Mouse (Mus musculus) embryo, embryonic 10 days (tissue): ENCODE results near the gene Trpm2.

Source experiments
- DNase-seq: peaks from one replicate; pipeline ENCODE4 v3.0.0-alpha.2; 2015; ENCODE audit warnings: low spot score

The Trpm2 gene

GRCm38 (mm10) chr10:77902894-77903715, 67.3 kb downstream of the Trpm2 start:
- DNase-seq = peak; percentile 64

DNA sequence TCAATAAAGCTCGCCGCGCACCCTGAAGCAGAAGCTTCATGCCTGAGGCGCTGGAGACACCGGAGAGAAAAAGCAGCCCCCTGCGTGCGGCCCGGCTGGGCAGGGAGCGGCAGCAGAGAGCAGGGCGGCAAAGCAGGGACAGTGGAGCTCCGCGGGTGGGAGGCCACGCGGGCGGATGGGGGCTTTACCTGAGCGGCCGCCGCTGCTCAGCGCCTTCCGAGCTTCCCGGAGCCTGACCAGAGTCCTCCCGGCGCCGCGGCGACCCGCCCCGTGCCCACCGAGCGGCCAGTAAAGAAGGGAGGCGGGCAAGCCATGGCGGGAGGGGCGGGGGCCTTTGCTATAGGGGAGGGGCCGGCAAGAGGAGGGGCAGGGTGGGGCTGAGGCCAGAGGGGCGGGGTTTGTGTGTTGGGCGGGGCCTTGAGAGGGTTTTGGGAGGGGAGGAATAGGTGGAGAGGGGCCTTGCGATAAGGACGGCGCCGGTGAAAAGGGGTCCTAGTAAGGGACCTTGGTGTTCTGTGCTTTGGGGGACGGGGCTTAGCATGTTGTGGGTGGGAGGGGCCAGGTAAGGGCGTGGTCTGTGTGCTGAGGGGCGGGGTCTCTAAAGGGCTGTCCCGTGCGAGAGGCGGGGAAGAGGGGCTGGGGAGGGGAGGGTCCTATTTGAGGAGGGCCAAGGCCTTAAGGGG, 68.0 kb downstream of the Trpm2 start, which contains the start of gene Lrrc3:
Gene Lrrc3, minus strand, starts transcription at position 326 of the 683 bp plus-strand sequence.
- DNase-seq = peak; percentile 61

DNA sequence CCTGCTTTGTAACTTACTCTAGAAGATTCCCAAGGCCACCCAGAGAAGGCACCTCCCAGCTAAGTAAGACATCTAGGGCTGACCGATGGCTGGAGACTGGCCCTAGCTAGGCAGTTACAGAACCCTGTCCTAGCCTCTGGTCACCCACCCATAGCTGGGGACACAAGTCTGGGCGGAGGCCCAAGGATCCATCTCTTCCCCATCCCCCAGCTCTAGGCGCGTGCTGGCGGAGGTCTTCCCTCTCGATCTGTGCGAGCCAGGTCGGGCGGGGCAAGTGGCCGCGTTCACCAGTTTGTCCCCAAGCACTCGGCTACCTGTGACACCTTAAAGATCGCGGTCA, 68.5 kb downstream of the Trpm2 start:
- no peak for DNase-seq

- no peak for DNase-seq
Observed at GRCm38 (mm10) chr10:77900903-77901818, 69.2 kb downstream of the Trpm2 start.

DNA sequence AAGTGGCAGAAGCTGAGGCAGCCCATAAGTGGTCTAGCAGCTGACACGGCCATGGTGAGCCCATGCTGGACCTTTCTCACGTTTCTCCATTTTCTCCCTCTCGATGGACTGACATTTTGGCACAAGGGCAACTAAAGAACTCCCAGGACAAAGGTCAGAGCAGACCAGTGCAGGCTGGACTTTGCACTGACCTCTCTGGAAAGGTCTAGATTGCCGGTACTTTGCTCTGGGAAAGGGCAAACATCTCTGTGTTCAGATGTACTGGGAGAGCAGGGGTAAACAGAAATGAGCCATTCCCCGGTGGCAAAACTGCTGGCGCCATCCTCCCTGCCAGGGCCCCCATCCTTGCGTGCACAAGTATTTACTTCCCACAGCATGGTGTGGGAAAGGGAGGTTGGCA, 70.2 kb downstream of the Trpm2 start:
- no peak for DNase-seq

DNA sequence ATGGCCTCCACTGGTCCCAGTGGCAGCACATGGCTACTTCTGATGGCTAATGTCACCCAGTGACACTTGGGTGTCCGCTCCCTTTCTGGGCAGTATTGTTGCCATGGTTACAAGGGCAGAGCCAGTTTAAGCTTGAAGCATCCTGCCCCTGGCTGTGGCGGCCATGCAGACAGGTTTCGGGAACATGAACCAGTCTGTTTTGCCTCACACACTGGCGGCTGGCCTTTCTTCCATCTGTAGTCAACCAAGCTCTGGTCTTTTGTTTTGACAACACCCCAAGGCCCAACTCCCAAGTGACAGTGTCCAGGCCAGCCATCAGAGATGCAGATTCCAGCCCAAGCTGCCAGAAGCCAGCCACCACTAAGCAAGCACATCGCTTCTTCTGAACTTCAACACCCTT, 74.8 kb downstream of the Trpm2 start:
- no peak for DNase-seq

DNA sequence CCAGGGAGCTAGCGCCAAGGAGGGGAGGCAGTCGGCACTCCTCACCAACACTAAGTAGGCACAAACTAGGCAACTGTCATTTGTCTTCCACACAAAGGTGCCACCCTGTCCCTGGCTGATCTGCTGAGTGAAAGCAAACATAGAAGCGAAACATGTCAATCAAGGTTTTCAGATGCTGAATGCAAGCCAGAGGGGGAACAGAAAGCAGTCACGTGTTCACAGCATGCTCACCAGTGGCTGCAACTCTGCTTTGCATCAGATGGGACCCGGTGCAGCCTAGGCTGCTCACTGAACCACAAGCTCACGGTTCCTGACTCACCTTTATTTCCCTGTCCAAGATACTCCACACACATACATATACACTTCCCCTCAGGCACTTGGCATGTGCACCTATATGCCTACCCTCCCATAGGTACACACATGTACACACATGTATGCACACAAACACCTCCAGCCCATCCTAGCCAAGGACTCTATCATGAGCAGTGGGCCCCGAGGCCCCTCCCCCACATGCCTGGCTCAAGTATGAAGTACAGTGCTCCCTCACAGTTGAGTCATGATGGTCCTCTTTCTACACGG, 79.3 kb downstream of the Trpm2 start:
- DNase-seq = no peak

DNA sequence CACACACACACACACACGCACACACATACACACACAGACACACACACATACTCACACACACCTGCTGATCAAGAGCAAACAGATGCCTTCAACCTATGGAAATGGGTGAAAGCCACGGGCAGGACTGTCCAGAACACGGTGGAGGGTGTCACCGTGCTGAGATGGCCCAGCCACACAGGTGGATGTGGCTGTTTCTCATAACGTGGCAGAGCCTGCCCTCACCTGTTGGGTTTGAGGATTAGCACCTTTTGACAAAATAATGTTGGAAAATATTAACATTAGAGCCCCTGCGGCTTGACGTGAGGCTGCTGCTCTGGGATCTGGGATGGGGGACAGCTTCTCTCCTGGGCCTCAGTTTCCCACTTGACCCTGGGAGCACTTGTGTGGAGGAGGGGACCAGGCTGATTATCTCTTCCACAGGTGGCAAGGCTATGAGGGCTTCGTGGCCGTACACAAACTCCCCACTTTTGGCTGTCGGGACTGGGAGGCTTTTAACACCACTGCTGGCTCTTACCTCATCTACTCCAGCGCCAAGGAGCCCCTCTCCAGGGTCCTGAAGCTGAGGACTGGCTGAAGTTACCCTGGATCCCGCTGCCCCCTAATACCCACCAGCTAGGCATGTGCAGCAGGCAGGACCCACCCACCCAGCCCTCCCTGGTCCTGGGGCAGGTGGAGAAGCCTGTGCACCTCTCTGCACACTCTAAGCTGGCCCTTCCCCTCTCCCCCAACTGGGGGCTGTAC, 84.2 kb downstream of the Trpm2 start:
- DNase-seq = peak; percentile 13

- peak; percentile 7 for DNase-seq
Observed at GRCm38 (mm10) chr10:77882553-77882952, 87.8 kb downstream of the Trpm2 start.

DNA sequence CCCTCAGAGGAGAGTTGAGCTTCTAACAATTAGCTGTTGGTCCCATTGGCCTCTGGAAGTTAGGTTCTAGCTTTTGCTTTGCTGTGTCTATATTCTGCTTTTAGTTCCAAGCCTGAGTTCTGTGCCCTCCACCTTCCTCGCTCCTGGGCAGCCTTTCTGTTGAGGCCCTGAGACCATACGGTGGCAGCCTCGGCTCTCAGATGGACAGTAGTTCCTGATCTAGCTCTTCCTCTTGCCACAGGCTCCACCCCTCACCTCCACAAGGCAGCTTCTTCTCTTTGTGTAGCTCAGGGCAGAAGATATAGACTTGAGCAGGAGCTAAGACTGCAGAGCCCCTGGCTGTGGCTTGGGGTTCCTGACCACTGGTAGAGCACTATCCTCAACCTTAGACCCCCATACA, 90.1 kb downstream of the Trpm2 start:
- no peak for DNase-seq

DNA sequence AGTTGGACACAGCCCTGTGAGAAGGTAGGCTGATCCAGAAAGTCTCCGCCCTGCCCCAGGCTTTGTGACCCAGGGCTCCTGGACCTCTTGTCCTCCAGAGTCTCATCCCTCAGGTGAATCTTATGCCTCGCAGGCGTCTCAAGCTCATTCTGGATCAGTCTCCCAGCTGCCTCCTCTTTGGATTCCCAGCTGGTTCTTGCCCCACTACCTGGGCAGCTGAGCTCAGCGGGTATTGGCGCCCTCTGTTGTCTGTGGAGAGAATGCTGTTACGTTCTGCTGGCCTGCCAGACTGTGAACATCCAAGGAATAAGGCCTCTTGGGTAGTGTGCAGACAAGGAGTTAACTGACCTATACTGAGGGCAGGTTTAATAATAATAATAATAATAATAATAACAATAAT, 91.4 kb downstream of the Trpm2 start:
- peak; percentile 39 for DNase-seq

- no peak for DNase-seq
Observed at GRCm38 (mm10) chr10:77869651-77870050, 100.7 kb downstream of the Trpm2 start.

GRCm38 (mm10) chr10:77867546-77867945, 102.8 kb downstream of the Trpm2 start:
- no peak for DNase-seq

- no peak for DNase-seq
Observed at GRCm38 (mm10) chr10:77864762-77865143, 105.6 kb downstream of the Trpm2 start.

DNA sequence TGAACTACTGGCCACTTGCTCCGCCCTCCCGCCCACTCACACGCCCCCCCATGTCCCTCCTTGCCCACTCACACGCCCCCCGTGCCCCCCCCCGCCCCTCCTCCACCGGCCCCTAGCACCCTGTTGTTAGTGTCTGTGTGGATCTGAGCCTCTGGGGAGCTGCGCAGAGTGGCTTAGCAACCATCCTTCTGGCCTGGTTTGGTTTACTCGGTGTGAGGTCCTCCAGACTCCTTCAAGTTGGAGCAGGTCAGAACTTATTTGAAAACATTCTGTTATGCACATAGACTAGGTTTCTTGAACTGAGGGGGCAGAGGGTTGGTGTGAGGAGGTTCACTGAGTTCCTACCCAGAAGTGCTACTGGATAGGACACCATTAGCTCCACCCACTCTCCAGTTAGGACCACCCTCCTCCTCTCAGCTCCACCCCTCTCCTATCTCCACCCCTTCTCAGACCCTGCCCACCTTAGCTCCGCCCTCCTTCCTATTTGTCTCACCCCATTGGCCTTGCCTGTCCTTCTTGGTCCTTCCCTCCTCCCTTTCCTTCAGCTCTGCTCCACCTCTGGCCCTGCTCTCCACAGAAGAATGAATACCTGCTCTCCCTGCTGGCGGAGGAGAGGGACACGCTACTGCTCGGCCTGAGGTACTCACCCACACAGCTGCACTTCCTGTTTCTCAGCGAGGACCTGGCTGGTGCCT, 106.1 kb downstream of the Trpm2 start:
- DNase-seq = peak; percentile 80

- no peak for DNase-seq
Observed at GRCm38 (mm10) chr10:77861675-77862074, 108.7 kb downstream of the Trpm2 start, which contains the start of gene Gm3285. Gm3285 (plus strand) TSS chr10:77861975.
